Mouse (Mus musculus) intestine, embryonic 16.5 days (tissue): ENCODE measurements around the gene Nav2. TPM values are rescaled to one million over a fixed set of nuclear protein-coding genes. Genes with fewer than 3 reads are reported as not detected.
A peak's percentile ranks its signal among the peaks of the same experiment; 100 is the strongest.

Source experiments
- ATAC-seq: fragments of 200-750 bp; cut with Nextera tagmentation; 2 replicates; pipeline ENCODE4 v1.8.0; 2017; ENCODE audit warnings: moderate TSS enrichment, moderate library complexity
- H3K27ac ChIP-seq: fragments of 300-500 bp; sonication (generic); 2 replicates; pipeline ENCODE4 v1.5.1; 2014; ENCODE audit warnings: mild to moderate bottlenecking, low read length
- H3K27me3 ChIP-seq: fragments of 300-500 bp; sonication (generic); replicated peaks from 2 replicates; pipeline ENCODE4 v1.6.1; 2014; ENCODE audit warnings: low read length, control low read depth, mixed read lengths; ENCODE audit not compliant: control insufficient read depth, insufficient read depth
- H3K36me3 ChIP-seq: fragments of 300-500 bp; sonication (generic); 2 replicates; pipeline ENCODE4 v1.6.1; 2014; ENCODE audit warnings: low read length, control low read depth; ENCODE audit not compliant: control insufficient read depth, insufficient read depth
- H3K4me1 ChIP-seq: fragments of 300-500 bp; sonication (generic); 2 replicates; pipeline ENCODE4 v1.6.1; 2014; ENCODE audit warnings: low read length, control low read depth, mixed read lengths; ENCODE audit not compliant: control insufficient read depth, insufficient read depth
- H3K4me2 ChIP-seq: fragments of 300-500 bp; sonication (generic); 2 replicates; pipeline ENCODE4 v1.6.1; 2014; ENCODE audit warnings: low read depth, low read length, control low read depth
- H3K4me3 ChIP-seq: fragments of 300-500 bp; sonication (generic); 2 replicates; pipeline ENCODE4 v1.5.1; 2014; ENCODE audit warnings: mild to moderate bottlenecking, low read length
- H3K9ac ChIP-seq: fragments of 300-500 bp; sonication (generic); 2 replicates; pipeline ENCODE4 v1.6.1; 2014; ENCODE audit warnings: low read depth, low read length
- H3K9me3 ChIP-seq: fragments of 300-500 bp; sonication (generic); 2 replicates; pipeline ENCODE4 v1.6.1; 2016; ENCODE audit warnings: low read length, control low read depth; ENCODE audit not compliant: control insufficient read depth
- WGBS: fragments of 180-500 bp; shearing (Covaris S2); extraction: QIAGEN DNeasy Blood & Tissue Kit; methylation state at CpG from one replicate; pipeline ENCODE4 v1.1.7; 2014; 5-methylcytosine and 5-hydroxymethylcytosine counted together
- polyA plus RNA-seq: library from polyadenylated mRNA; unstranded; fragments of >200 nt; fragmentation: Nextera tagmentation; extraction: Ambion mirVana; gene quantifications from 2 replicates; pipeline ENCODE4 v1.2.1, GENCODE M21; 2015

Nav2 gene
- polyA plus RNA-seq, 1 experiment from 2014 or later = 15.3 TPM

- H3K4me1 ChIP-seq = peaks cover 11% of the 10 kb centered on the region
- no peak for ATAC-seq
- no peaks in the 10 kb centered on the region for H3K9me3 ChIP-seq
- H3K9ac ChIP-seq = no peak overlapping the region
- H3K4me2 ChIP-seq = no peak overlapping the region
- 0 out of 2 replicates have a peak, but pooled peaks cover 4% of the 10 kb centered on the region for H3K36me3 ChIP-seq
- no peaks in the 10 kb centered on the region for H3K27me3 ChIP-seq
- WGBS = 65% methylated on average over 17 of the region's 17 CpGs
- H3K27ac ChIP-seq = 0 out of 2 replicates have a peak overlapping the region, but pooled peaks have one; percentile 12
- no peak overlapping the region for H3K4me3 ChIP-seq
These were observed 489.0 kb downstream of the Nav2 start for GRCm38 (mm10) chr7:49397441-49398003.

- H3K36me3 ChIP-seq = 0 out of 2 replicates have a peak, but pooled peaks cover 4% of the 10 kb centered on the region
- H3K4me2 ChIP-seq = no peak overlapping the region
- 69% methylated on average over 7 of the region's 7 CpGs for WGBS
- no peak overlapping the region for H3K4me3 ChIP-seq
- peaks cover 11% of the 10 kb centered on the region for H3K4me1 ChIP-seq
- no peaks in the 10 kb centered on the region for H3K9me3 ChIP-seq
- no peaks in the 10 kb centered on the region for H3K27me3 ChIP-seq
- no peak overlapping the region for H3K9ac ChIP-seq
- no peak for ATAC-seq
- H3K27ac ChIP-seq = no peak overlapping the region
These were observed 489.6 kb downstream of the Nav2 start for GRCm38 (mm10) chr7:49398020-49398516.

- Histone ChIP-seq H3K4me3 (no peak overlapping the region), H3K27ac (peak overlapping the region; percentile 28; the same call in 1 of the 2 replicates), H3K36me3 (0 out of 2 replicates have a peak, but pooled peaks cover 4% of the 10 kb centered on the region), H3K9me3 (no peaks in the 10 kb centered on the region), H3K27me3 (no peaks in the 10 kb centered on the region), H3K4me1 (peaks cover 11% of the 10 kb centered on the region), H3K9ac (no peak overlapping the region), H3K4me2 (no peak overlapping the region)
- peak; percentile 26; the same call in 1 of the 2 replicates for ATAC-seq
- WGBS = 36% methylated on average over 2 of the region's 2 CpGs
These were observed 490.8 kb downstream of the Nav2 start for GRCm38 (mm10) chr7:49399314-49399713.

GRCm38 (mm10) chr7:49400463-49400862 lies 491.9 kb downstream of the Nav2 start:
- H3K9me3 ChIP-seq = no peaks in the 10 kb centered on the region
- H3K27ac ChIP-seq = no peak overlapping the region
- H3K4me1 ChIP-seq = peaks cover 11% of the 10 kb centered on the region
- WGBS = 65% methylated on average over 19 of the region's 19 CpGs
- peak overlapping the region; percentile 7; the same call in 1 of the 2 replicates for H3K9ac ChIP-seq
- H3K4me3 ChIP-seq = no peak overlapping the region
- ATAC-seq = peak; percentile 78
- H3K36me3 ChIP-seq = 0 out of 2 replicates have a peak, but pooled peaks cover 4% of the 10 kb centered on the region
- no peaks in the 10 kb centered on the region for H3K27me3 ChIP-seq
- no peak overlapping the region for H3K4me2 ChIP-seq

- no peaks in the 10 kb centered on the region for H3K27me3 ChIP-seq
- H3K36me3 ChIP-seq = 0 out of 2 replicates have a peak, but pooled peaks cover 4% of the 10 kb centered on the region
- ATAC-seq = no peak
- no peaks in the 10 kb centered on the region for H3K9me3 ChIP-seq
- H3K4me1 ChIP-seq = peaks cover 3% of the 10 kb centered on the region; the same call in 1 of the 2 replicates
- 83% methylated on average over 5 of the region's 5 CpGs for WGBS
- H3K4me3 ChIP-seq = no peak overlapping the region
- no peak overlapping the region for H3K4me2 ChIP-seq
- H3K27ac ChIP-seq = no peak overlapping the region
- no peak overlapping the region for H3K9ac ChIP-seq
These were observed 494.0 kb downstream of the Nav2 start for GRCm38 (mm10) chr7:49402526-49402925.

- Histone ChIP-seq H3K36me3 (no peaks in the 10 kb centered on the region; the same call in 1 of the 2 replicates), H3K9ac (no peak overlapping the region), H3K9me3 (no peaks in the 10 kb centered on the region), H3K27me3 (no peaks in the 10 kb centered on the region), H3K4me3 (no peak overlapping the region), H3K4me1 (no peaks in the 10 kb centered on the region; the same call in 1 of the 2 replicates), H3K27ac (no peak overlapping the region), H3K4me2 (no peak overlapping the region)
- WGBS = 89% methylated on average over 9 of the region's 9 CpGs
- no peak for ATAC-seq
These were observed 499.2 kb downstream of the Nav2 start for GRCm38 (mm10) chr7:49407688-49408087.

- no peak overlapping the region for H3K27ac ChIP-seq
- H3K4me3 ChIP-seq = no peak overlapping the region
- H3K4me1 ChIP-seq = no peaks in the 10 kb centered on the region; the same call in 1 of the 2 replicates
- no peak overlapping the region for H3K4me2 ChIP-seq
- H3K36me3 ChIP-seq = no peaks in the 10 kb centered on the region; the same call in 1 of the 2 replicates
- no peak for ATAC-seq
- no peaks in the 10 kb centered on the region for H3K9me3 ChIP-seq
- 85% methylated on average over 7 of the region's 7 CpGs for WGBS
- H3K9ac ChIP-seq = no peak overlapping the region
- no peaks in the 10 kb centered on the region for H3K27me3 ChIP-seq
These were observed 500.1 kb downstream of the Nav2 start for GRCm38 (mm10) chr7:49408625-49409024.

- WGBS = 88% methylated on average over 3 of the region's 3 CpGs
- no peak for ATAC-seq
- Histone ChIP-seq H3K36me3 (no peaks in the 10 kb centered on the region; the same call in 1 of the 2 replicates), H3K4me3 (no peak overlapping the region), H3K9me3 (no peaks in the 10 kb centered on the region), H3K4me2 (no peak overlapping the region), H3K27me3 (no peaks in the 10 kb centered on the region), H3K4me1 (no peaks in the 10 kb centered on the region; the same call in 1 of the 2 replicates), H3K27ac (no peak overlapping the region), H3K9ac (no peak overlapping the region)
These were observed 500.7 kb downstream of the Nav2 start for GRCm38 (mm10) chr7:49409265-49409664.

GRCm38 (mm10) chr7:49410188-49410587 lies 501.7 kb downstream of the Nav2 start:
- Histone ChIP-seq H3K27ac (no peak overlapping the region), H3K4me1 (no peaks in the 10 kb centered on the region; the same call in 1 of the 2 replicates), H3K9ac (no peak overlapping the region), H3K4me2 (no peak overlapping the region), H3K36me3 (no peaks in the 10 kb centered on the region; the same call in 1 of the 2 replicates), H3K27me3 (no peaks in the 10 kb centered on the region), H3K4me3 (no peak overlapping the region), H3K9me3 (no peaks in the 10 kb centered on the region)
- 88% methylated on average over 5 of the region's 5 CpGs for WGBS
- ATAC-seq = no peak
